Mouse (Mus musculus): Measurements from ENCODE around the gene Rrp36.
A peak's percentile ranks its signal among the peaks of the same experiment; 100 is the strongest.

The Rrp36 gene

DNA sequence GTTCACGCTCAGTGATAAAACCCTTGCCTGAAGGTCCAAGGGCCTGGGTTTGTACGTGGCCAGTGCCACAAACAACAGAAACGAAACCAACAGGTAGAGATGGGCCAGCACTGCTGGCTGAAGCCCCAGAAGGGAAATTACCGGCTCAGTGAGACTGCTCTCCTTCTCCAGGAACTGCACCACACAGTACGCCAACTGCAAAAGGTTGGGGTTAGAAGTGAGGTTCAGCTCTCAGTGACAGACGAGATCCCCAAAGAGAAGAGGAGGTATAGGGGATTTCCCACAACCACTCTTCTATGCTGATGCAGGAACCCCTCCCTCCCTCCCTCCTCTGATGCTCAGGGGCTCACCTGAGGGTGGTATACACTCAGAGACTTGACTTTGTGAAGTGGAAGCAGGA lies 11.8 kb upstream of the Rrp36 start:
- DNase-seq (ENCODE audit: low spot score in 2 of 2), result no peak

DNA sequence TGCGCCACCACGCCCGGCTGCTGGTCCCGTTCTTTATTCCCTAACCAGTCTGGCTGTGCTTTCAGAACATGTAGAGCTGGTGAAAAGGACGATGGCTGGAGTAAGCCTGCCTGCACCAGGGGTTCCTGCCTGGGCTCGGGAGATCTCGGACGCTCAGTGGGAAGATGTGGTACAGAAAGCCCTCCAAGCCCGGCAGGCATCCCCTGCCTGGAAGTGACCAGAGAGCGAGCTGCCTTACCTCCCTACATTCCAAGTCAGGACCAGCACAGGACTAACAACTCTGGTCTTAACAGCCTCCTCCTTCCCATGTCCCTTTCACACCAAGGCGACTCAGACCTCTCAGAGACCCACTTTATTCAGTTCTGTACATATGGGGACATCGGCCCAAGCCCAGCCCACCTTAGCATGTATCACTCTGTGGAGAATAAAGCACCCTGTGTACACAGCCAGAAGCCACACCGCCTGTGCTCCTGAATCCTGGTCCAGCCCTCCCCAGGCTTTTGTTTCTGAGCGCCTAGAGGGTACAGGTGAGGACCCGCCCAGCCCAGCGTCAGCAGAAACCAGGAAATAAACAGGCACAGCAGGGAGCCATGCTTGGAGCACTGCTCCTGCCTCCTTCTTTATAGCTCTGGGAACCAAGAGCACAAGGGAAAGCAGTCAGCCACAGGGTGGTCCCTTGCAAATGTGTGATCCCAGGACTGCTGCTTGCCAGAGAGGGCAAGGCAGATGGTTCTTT lies 8.7 kb upstream of the Rrp36 start:
- no peak for DNase-seq (ENCODE audit: low spot score in 2 of 2)

DNA sequence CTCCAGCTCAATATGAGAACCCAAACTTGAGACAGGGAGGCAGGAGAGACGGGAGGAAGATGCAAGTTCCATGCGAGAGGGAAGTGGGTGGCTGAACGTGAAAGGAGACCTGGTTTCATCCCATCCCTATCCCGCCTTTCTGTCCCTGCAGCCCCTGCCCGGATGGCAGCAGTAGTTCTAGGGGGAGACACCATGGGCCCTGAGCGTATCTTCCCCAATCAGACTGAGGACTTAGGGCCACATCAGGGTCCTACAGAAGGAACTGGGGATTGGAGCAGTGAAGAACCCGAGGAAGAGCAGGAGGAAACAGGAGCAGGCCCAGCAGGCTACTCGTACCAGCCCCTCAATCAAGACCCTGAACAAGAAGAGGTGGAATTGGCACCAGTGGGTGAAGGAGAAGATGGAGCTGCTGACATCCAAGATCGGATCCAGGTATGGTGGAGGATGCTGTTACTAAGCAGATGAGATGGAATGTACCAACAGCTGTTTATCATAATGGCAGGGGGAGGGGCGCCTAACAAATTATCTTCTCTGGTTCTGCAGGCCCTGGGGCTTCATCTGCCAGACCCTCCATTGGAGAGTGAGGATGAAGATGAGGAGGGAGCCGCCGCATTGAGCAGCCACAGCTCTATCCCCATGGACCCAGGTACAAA lies 7.4 kb upstream of the Rrp36 start:
- DNase-seq (ENCODE audit: low spot score in 2 of 2), result no peak

DNA sequence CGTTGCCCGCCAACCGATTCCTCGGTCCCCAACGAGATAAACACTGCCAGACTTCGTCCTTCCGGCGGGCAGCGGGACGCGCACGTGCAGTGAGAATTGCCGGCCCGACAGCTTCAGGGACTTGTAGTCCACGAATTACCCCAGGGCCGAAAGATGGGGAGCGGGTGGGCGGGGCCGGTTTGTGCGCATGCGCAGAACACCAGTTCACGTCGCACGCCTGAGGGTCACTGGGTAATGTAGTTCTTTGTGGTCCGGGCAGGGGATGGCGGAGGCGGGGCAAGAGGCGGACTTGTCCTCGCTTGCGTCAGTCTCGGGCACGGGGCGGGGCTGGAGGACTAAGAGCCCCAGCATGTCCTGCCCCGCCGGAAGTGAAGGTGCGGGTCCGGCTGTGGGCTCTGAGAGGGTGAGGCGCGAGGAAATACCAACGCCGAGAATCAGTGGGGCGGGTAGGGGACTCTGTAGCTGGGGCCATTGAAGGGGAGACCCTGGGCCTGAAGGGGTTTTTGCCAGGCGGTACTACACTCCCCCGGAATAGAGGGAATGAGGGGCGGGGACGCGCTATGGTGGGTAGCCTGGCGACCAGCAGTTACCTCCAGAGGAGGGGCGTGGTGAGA lies 6.7 kb upstream of the Rrp36 start, which contains the start of gene Klhdc3:
Klhdc3 (minus strand) TSS at position 155 of the 614 bp plus-strand sequence.
- peak; percentile 97 to 98 for DNase-seq (ENCODE audit: low spot score in 2 of 2)

DNA sequence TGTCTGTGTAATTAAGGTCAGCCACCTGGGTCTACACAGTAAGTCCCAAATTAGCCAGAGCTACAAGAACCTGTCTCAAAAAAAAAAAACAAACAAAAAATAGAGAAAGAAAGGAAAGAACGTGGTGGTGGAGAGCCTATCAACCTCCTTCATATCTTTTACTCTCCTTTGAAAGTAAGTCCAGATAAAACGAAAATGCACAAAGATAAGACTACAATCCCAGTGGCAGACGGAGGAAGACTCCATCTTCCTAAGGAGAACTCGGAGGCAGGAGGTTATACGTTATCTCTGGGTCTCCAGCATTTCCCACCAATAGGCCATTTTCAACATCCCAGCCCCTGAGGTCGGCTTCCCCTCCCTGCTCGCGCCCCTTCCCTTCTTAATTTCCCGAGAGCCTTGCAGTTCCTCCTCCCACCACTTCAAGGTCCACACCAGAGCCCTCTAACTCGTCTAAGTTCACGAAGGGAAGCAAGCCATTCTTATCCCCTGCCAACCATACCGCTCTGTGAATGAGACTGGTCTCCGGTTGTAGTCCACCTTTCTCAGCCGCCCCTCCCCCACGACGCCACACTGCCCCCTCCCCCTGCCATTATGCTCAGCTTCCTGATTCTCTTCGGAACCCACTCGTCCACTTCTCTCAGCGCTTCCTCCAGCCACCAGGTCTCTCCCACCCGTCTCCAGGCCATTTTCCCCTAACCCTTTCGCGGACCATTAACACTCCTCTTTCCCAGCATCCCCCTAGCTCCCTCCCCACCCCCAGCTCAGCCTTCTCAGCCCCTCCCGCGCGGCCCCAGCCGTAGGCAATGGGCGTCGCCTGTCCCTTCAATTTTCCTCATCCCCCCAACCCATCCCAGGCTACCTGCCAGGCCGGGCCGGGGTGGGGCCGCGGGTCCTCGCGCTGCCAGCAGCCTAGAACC lies 5.9 kb upstream of the Rrp36 start:
- DNase-seq (ENCODE audit: low spot score in 2 of 2), result peak; percentile 38 to 54

DNA sequence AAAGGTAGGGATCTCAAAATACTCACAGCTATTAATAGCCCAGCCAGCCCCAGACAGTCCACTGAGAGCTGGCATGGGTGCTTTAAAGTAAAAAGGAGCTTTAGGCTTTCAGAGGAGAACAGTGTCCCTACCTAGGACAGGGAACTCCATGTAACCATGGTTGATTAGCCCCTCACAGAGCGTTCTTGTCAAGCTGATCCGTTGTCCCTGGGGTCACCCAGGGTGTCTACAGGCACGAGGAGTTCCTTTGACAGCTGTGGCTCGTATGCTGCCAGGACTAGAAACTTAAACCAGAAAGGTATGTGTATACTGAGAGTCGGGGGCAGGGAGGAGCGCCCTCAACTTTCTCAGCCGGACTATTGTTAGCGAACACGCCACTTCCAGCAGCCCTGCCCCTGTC lies 4.8 kb upstream of the Rrp36 start:
- DNase-seq (ENCODE audit: low spot score in 2 of 2), result no peak

DNA sequence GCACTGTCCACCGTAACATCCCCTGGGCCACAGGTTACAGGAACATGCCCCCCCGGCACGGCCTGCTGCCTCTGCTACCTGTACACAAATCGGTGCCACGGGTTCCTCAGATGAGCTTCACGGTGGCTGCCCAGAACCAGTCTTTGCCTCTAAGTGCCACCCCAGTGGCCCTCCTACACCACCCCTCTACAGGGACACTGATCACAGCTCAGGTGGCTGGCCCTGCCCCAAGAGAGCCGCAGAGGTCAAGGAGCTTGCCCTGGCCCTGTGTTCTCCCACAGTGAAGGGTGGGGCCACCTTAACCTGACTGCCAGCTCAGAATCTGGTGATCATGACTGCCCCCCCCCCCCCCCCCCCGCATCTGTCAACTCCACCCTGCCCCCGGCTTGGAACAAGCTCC lies 4.3 kb upstream of the Rrp36 start, which contains the start of gene Mea1:
Mea1 (plus strand) TSS at position 378 of the 400 bp plus-strand sequence.
- no peak for DNase-seq (ENCODE audit: low spot score in 2 of 2)

DNA sequence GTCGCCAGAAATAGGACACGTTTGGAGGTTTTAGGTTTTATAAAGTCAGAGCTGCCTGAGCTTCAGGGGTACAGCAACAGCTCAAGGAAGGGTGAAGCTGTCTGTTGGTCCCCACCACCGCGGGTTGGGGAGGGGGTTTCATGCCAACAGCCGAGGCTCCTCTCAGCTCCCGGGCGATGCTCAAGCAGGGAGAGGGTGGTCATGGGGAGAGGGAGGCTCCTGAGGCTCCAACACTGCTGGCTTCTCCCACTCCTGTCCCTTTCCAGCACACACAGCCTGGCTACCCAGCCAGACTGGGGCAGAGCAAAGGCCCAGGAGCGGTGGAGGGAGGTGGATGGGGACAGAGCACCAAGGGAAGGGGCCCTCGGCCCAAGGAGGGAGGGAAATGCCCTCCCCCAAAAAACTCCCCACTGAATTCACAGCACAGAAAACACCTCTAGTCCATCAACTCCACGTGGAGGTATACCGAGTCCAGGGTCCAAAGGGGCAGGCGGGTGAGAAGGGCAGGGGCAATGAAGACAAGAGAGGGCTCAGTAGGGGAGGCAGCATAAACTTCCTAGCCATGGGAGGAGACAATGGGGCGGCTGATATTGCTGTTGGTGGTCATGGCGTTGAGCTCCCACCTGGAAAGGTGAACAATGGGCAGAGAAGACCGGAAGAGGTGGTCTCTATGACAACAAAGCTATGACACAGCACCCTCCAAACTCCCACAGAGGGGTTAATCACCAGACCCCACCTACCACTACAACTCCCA lies 555 bp upstream of the Rrp36 start:
- DNase-seq (ENCODE audit: low spot score in 2 of 2), result no peak

DNA sequence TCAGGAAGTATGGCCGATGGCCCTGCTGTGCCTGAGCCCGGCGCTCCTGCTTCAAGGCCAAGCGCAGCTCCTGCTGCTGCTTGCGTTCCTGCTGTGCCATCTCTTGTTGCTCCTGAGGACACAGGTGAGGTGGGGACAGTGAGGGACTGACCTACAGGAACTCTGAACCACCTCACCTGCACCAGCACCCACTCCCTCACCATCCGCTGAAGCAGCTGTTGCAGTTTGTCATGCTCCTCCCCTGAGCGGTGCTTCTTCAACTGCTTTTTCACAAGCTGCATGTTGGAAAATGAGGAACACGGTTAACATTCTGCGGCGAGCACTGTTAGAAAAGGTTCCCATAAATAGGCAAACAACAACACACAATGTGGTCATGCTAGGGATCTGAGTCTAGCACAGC lies 4.2 kb downstream of the Rrp36 start:
- no peak for DNase-seq (ENCODE audit: low spot score in 2 of 2)

DNA sequence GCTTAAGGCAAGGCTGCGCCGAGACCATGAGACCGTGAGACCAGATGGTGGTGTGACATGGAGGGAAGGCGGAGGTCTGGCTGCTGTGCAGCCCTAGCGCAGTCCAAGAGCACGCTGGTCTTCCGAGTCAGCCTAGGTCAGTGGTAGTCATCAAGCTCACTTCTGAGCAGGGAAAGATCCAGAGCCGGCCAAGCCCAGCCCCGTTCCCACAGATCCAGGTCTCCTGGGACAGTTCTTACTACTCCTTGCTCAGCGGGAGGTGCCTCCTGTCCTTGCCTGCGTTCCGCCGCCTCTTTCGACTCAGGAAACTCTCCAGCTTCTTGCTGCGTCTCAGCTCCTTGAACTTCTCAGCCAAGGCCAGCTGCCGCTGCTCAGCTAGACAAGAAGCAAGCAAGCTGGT lies 6.4 kb downstream of the Rrp36 start:
- DNase-seq (ENCODE audit: low spot score in 2 of 2), result no peak

DNA sequence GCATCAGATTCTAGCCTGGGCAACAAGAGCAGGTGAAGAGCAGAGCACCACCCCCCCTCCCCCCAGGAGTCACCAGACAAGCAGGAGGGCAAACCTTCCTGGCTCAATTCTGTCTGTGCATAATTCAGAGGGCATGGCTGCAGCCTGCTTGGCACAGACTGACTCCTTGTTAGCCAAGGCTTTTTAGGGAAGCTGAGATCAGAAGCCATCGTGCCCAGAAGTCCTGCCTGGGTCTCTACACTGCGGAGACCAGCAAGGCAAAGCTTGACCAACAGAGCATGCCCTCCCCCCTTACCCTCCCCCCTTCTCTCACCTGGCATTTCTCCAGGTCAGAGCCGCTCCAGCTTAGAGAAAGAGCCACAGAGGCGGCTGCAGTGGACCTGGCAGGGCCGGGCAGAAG lies 11.4 kb downstream of the Rrp36 start:
- no peak for DNase-seq (ENCODE audit: low spot score in 2 of 2)

DNA sequence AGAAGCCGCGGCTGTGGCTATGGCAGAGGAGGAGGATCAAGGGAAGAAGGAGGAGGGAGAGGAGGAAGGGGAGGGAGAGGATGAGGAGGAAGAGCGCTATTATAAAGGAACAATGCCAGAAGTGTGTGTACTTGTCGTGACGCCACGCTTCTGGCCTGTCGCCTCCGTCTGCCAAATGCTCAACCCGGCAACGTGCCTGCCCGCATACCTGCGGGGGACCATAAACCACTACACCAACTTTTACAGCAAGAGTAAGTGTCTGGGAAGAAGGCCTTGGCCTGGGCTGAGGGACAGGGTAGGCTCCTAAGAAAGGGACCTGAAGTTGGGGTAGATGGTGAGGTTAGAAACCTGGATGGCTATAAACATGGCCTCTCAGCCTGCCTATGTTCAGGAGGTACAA lies 12.2 kb downstream of the Rrp36 start:
- DNase-seq (ENCODE audit: low spot score in 2 of 2), result no peak

DNA sequence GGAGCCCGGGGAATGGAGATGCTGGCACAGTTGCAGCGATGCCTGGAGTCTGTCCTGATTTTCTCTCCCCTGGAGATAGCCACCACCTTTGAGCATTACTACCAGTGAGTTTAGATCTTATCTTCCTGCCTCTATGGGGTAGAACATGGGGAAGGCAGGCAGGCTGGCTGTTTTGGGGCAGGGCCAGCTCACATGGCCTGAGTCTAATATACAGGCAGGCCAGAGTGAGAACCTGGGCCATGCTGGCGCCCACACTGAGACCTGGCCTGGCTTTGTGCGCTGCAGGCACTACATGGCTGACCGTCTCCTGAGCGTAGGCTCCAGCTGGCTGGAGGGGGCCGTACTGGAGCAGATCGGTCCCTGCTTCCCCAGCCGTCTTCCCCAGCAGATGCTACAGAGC lies 12.8 kb downstream of the Rrp36 start:
- no peak for DNase-seq (ENCODE audit: low spot score in 2 of 2)

DNA sequence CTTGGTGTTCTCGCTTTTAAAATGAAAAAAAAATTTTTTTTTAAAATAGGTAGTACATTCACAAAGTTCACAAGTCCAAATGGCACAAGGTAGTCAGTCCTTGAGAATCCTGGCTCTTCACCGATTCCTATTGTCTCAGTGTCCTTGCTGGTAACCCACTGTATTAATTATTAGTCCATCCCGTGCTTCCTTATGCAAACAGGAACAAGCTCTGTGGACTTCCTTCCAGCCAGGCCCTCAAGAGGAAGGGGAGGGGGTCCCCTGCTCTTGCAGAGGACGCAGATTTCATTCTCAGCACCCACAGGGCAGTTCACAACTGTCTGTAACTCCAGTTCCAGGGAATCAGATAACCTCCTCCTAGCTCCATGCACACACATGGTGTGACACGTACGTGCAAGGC lies 18.1 kb downstream of the Rrp36 start:
- DNase-seq (ENCODE audit: low spot score in 2 of 2), result no peak

DNA sequence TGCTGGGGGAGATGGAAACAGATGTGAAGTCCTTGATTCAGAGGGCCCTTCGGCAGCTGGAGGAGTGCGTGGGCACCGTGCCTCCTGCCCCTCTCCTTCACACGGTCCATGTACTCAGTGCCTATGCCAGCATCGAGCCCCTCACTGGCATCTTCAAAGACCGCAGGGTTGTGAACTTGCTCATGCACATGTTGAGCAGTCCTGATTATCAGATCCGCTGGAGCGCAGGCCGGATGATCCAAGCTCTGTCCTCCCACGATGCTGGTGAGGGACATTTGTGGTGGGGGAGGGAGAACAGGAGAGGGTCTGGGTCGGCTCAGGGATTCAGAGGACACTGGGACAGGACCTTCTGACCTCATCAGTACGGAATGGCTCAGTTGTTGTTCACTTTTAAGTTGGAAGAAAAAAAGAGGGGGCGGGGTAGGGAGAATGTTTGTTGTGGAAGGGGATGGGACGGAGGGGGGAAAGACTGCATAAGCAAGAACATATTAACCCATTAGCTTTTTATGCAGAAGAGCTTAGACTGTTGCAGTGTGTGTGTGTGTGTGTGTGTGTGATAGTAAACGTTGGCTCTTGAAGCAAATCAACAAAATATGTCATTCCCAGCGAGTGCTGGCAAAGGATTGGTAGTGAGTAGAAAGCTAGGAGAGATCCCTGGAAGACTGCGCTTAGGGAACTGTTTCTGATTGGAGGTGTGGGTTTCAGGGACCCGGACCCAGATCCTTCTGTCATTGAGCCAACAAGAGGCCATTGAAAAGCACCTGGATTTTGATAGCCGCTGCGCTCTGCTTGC lies 22.2 kb downstream of the Rrp36 start:
- DNase-seq (ENCODE audit: low spot score in 2 of 2), result no peak

DNA sequence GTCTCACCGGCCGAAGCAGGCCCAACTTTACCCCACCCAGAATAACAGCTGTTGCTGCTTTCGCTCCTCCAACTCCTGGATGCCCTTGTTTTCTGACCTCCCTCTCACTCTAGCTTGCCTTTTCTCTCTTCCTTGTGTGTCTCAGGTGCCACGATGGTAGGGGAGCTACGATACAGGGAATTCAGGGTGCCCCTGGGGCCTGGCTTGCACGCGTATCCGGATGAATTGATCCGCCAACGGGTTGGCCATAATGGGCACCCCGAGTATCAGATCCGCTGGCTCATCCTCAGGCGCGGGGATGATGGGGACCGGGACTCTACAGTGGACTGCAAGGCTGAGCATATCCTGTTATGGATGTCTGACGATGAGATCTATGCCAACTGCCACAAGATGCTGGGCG lies 22.9 kb downstream of the Rrp36 start:
- no peak for DNase-seq (ENCODE audit: low spot score in 2 of 2)

DNA sequence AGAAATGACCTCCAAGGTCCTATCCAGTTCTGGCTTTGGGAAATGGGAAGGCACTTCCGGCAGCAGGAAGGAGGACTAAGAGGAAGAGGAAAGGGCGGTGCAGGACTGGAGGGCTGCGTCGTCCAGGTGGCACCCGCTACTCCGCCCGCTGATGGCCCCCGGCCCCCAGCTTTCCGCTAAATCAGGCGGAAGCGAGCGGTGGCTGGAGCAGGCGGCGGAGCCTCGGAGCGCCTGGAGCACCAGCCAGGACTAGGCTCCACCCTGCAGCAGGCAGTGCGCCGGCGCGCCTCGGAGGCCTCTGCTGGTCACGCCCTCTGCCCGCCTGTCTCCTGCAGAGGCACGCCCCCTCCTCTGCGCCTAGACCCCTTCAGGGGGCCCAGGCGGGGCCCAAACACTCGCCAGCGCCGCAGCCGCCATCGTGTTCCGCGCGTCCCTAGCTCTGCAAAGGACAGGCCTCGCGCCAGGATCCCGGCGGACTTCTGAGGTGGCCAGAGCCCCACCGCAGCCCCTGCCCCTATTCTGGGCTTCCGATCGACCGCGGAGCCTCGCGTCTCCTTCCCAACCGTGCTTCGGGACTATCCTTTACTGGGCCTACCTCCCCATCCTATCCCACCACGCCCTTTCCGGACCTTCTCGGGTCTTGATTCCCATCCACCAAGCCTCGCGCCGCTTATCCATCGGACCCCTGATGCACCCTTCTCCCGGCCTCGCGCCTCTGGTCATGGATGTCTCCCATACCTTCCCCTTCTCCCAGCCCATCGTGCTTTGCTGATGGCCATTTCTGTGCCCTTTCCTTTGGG lies 23.7 kb downstream of the Rrp36 start, which contains the start of gene Cul7:
Cul7 (plus strand) TSS at position 106 of the 800 bp plus-strand sequence.
- DNase-seq (ENCODE audit: low spot score in 2 of 2), result peak; percentile 89 to 92

DNA sequence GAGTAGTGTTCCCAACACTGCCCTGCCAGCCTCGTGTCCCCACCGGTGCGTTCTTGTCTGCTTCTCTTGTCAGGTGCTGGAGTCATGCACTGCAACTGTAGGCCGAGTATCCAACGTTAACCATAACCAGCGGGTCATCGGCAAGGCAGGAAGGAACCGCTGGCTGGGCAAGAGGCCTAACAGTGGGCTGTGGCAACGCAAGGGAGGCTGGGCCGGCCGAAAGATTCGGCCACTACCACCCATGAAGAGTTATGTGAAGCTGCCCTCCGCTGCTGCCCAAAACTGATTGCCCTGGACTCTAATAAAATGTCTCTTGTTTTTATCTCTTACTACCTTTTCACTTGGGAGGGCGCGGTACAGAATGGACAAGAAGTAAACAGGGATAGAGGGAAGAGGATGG lies 24.3 kb downstream of the Rrp36 start:
- no peak for DNase-seq (ENCODE audit: low spot score in 2 of 2)

DNA sequence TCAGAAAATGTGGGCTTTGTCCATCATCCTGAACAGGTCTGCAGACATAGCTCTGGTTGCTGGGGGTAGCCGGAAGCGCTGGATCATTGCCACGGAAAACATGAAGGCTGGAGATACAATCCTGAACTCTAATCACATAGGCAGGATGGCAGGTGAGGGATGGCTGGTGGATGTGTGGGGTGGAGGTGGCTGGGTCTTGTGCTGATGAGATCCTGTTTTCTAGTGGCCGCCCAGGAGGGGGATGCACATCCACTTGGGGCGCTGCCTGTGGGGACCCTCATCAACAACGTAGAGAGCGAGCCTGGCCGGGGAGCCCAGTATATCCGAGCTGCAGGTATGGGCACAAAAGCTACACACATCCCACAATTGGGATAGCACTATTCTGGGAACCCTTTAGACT lies 25.7 kb downstream of the Rrp36 start:
- DNase-seq (ENCODE audit: low spot score in 2 of 2), result no peak
